Mouse (Mus musculus) ES-Bruce4 (cell line): ENCODE results near the gene Gm21988.

Source experiments
- CTCF ChIP-seq: IDR thresholded peaks from one replicate; pipeline ENCODE4 v1.8.1; 2011; ENCODE audit warnings: low read depth, low read length
- POLR2A ChIP-seq: IDR thresholded peaks from one replicate; pipeline ENCODE4 v1.8.1; 2011; ENCODE audit warnings: low read length; ENCODE audit not compliant: insufficient read depth

DNA sequence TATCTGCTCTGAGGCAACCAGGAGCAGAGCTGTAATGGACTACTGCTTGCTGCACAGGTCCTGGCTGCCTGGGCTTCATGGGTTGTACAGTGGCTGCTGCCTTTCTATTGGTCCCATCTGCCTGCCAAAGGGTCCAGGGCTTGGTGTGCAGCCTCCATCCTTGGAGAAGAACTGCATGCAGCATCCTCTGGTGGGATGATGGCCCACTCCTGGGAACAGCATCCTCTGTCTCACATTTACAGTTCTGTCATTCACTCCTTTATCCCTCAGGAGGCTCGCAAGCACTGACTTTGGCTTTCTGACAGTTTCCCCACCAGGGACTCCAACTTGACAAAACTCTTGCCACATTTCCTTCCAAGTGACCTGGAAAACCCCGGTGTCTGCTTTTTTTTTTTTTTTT, 32.8 kb downstream of the Gm21988 start:
- TF ChIP-seq CTCF (no peak), POLR2A (no peak)
